Mouse (Mus musculus) thymus, adult 2 months (tissue): ENCODE measurements around the gene Btg1.

Source experiments
- CTCF ChIP-seq: fragments of 200-500 bp; IDR thresholded peaks from 2 replicates; pipeline ENCODE4 v1.5.1; 2012; ENCODE audit warnings: mild to moderate bottlenecking, control low read depth, low read length, moderate library complexity, borderline replicate concordance; ENCODE audit not compliant: control insufficient read depth, poor library complexity, insufficient read depth; ENCODE audit errors: extremely low read depth
- POLR2A ChIP-seq: fragments of 200-500 bp; IDR thresholded peaks from 2 replicates; pipeline ENCODE4 v1.6.1; 2012; ENCODE audit warnings: mild to moderate bottlenecking, low read length, control low read depth, moderate library complexity; ENCODE audit not compliant: control insufficient read depth, poor library complexity, insufficient read depth; ENCODE audit errors: extremely low read depth

GRCm38 (mm10) chr10:96626120-96626750 lies 9.4 kb downstream of the Btg1 start:
- no peak for TF ChIP-seq POLR2A
- TF ChIP-seq CTCF: no peak
